Mouse (Mus musculus) embryonic fibroblast, embryonic 13.5 days (primary cell): ENCODE measurements around the gene Neurod6. TPM values are rescaled to one million over a fixed set of nuclear protein-coding genes. Genes with fewer than 3 reads are reported as not detected.

Source experiments
- H3K27ac ChIP-seq: 2 replicates; pipeline ENCODE4 v1.5.1; 2012; ENCODE audit warnings: low read length, control low read depth, inconsistent platforms; ENCODE audit not compliant: insufficient read depth
- H3K4me1 ChIP-seq: 2 replicates; pipeline ENCODE4 v1.6.1; 2011; ENCODE audit warnings: low read length; ENCODE audit not compliant: control insufficient read depth, insufficient read depth
- H3K4me3 ChIP-seq: 2 replicates; pipeline ENCODE4 v1.5.1; 2011; ENCODE audit warnings: mild to moderate bottlenecking, control low read depth, low read length; ENCODE audit not compliant: insufficient read depth
- CTCF ChIP-seq: IDR thresholded peaks from 2 replicates; pipeline ENCODE4 v1.5.1; 2011; ENCODE audit warnings: mild to moderate bottlenecking, control low read depth, low read length, moderate library complexity, borderline replicate concordance; ENCODE audit not compliant: insufficient read depth
- POLR2A ChIP-seq: IDR thresholded peaks from 2 replicates; pipeline ENCODE4 v1.6.1; 2011; ENCODE audit warnings: low read depth, mild to moderate bottlenecking, control low read depth, low read length, moderate library complexity
- polyA plus RNA-seq: library from polyadenylated mRNA; stranded (reverse); fragments of >200 nt; gene quantifications from 2 replicates; pipeline ENCODE4 v1.2.4, GENCODE M21; 2011; ENCODE audit warnings: low read depth; ENCODE audit not compliant: missing spikeins, insufficient read length

Neurod6 gene
- polyA plus RNA-seq, 1 experiment: not detected

GRCm38 (mm10) chr6:55647771-55648280 lies 33.2 kb downstream of the Neurod6 start:
- no peak for TF ChIP-seq POLR2A
- no peak for TF ChIP-seq CTCF
- Histone ChIP-seq H3K4me1 (peaks cover 2% of the 10 kb centered on the region; the same call in 1 of the 2 replicates), H3K27ac (no peak overlapping the region), H3K4me3 (no peak overlapping the region)

- H3K4me3 ChIP-seq: no peak overlapping the region
- peaks cover 2% of the 10 kb centered on the region; the same call in 1 of the 2 replicates for H3K4me1 ChIP-seq
- TF ChIP-seq POLR2A (no peak), CTCF (no peak)
- no peak overlapping the region for H3K27ac ChIP-seq
Observed at GRCm38 (mm10) chr6:55646824-55647560, 34.1 kb downstream of the Neurod6 start.

- peaks cover 2% of the 10 kb centered on the region; the same call in 1 of the 2 replicates for H3K4me1 ChIP-seq
Observed at GRCm38 (mm10) chr6:55646111-55646823, 34.8 kb downstream of the Neurod6 start.

GRCm38 (mm10) chr6:55634662-55635061 lies 46.4 kb downstream of the Neurod6 start:
- no peak for TF ChIP-seq POLR2A
- TF ChIP-seq CTCF: no peak
- no peaks in the 10 kb centered on the region for H3K4me1 ChIP-seq
- H3K4me3 ChIP-seq: no peak overlapping the region
- H3K27ac ChIP-seq: no peak overlapping the region

More at GRCm38 (mm10) chr6:55646111-55646823, 34.8 kb downstream of the Neurod6 start:
- Histone ChIP-seq H3K4me3 (no peak overlapping the region), H3K27ac (no peak overlapping the region)
- TF ChIP-seq CTCF: no peak
- no peak for TF ChIP-seq POLR2A

Other genes with a start within 250 kb of the Neurod6 start
- gene Adcyap1r1, start 229.3 kb downstream of the Neurod6 start, polyA plus RNA-seq: 1.5 and 4.2 TPM in 2 replicates
- gene Itprid1, start 155.6 kb upstream of the Neurod6 start, polyA plus RNA-seq: not detected in 2 replicates